Mouse (Mus musculus) heart, adult 18-20 months (tissue): ENCODE measurements around the gene Nxf2. TPM values are rescaled to one million over a fixed set of nuclear protein-coding genes. Genes with fewer than 3 reads are reported as not detected.
A peak's percentile ranks its signal among the peaks of the same experiment; 100 is the strongest.
"Not testable (repeated sequence)": the region's sequence is repeated elsewhere in the genome, so short reads cannot be mapped to it uniquely, and the experiment has no call there.

Experiments used
- DNase-seq, 2 experiments: peaks; one replicate each; pipeline ENCODE4 v3.0.0; 2021 to 2022; ENCODE audit warnings: mixed read lengths in 1 of 2
- long read RNA-seq, 2 experiments: library from polyadenylated mRNA; stranded (forward); transcript quantifications; one replicate each; pipeline ENCODE4 v2.0.0; 2021
- total RNA-seq, 2 experiments: library from RNA; stranded (reverse); gene quantifications; 2 replicates each; pipeline ENCODE4 v1.2.3; 2021

Gene Nxf2
- total RNA-seq, result not detected
- long read RNA-seq, experiment 1, result 0 reads
- long read RNA-seq, experiment 2, result 0 reads

DNA sequence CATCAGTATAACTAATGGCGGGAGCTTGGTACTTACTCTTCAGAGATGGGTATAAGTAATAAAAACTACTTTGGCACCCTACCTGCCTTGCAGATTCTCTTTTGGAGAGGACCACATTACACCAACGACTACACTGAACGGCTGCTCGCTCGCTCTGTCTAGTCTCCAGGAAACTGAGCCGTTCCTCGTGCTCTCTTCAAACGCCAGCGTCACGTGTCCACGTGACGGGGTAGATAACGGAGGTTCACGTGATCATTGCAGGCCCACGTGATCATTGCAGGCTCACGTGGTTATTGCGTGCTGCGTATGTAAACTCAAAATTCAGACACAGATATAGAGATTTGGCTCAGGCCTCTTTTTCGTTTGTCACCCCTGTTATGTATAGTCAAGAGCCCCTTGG is at the start of gene Nxf2:
Gene Nxf2, minus strand, starts transcription at position 209 of the 400 bp plus-strand sequence.
- no peak for DNase-seq

DNA sequence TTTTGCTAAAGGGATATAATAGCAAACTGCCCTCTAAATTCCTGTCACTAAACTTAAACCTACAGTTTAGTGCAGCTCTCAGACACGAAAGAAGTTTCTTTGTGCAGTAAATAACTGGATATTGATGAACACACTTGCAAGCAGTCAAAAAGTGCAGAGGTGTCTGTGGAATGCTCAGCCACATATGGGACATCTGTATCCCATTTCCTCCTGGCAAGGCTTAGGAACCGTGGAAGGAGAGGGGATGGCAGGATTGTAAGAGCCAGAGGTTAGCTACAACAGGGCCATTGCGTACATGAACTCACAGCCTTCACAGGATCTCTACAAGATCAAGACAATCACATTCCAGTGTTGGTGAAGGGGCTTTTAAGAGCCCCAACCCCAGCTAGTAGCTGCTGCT is 46.8 kb upstream of the Nxf2 start:
- DNase-seq, result no peak

- DNase-seq, result no peak
Measured at GRCm38 (mm10) chrX:135009471-135009815, 44.9 kb upstream of the Nxf2 start.

- DNase-seq, result peak; percentile 90 to 95
Measured at GRCm38 (mm10) chrX:135008720-135009470, 44.3 kb upstream of the Nxf2 start, which contains the start of gene Zmat1. TSS of gene Zmat1 (minus strand) at chrX:135009209.

GRCm38 (mm10) chrX:135008021-135008420 is 43.5 kb upstream of the Nxf2 start:
- peak; percentile 3 to 12 for DNase-seq

- peak; percentile 40 to 76 for DNase-seq
Measured at GRCm38 (mm10) chrX:134963305-134964094, 1.1 kb downstream of the Nxf2 start.

GRCm38 (mm10) chrX:134930361-134930760 is 34.2 kb downstream of the Nxf2 start:
- DNase-seq, result peak; percentile 1 to 47

DNA sequence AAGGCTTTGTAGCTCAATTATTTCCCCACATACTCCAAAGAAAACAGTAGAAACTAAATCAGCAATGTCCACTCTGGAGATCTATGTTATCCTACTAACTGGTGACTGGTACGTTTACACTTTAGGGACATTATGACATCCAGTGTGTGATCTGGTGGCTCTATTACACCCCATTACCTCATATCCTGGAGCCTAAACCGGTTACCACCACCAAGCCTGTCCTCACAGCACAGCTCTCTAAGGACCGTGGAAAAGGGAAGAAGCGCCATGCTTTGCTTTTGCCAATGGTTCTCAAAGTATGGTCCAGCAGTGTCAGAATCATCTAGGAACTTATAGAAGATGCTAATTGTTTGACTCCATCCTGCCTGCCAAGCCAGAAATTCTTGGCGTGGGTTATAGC is 34.6 kb downstream of the Nxf2 start:
- DNase-seq, result no peak

DNA sequence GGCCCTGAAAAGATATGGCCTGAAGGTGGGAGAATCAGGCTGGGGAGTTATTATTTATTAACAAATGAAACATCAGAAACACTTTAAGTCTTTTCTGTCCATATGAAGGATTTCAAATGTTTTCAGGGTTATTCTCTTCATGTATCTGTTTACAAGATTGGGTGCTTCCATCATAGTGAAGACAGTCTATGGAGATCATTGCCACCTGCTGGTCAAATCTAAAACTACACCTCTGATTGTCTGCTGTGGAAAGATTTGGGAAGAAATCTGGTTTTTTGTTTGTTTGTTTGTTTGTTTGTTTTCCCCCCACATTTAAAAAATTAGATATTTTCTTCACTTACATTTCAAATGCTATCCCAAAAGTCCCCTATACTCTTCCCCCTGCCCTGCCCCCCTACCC is 39.5 kb downstream of the Nxf2 start:
- peak; percentile 5 to 67 for DNase-seq

DNA sequence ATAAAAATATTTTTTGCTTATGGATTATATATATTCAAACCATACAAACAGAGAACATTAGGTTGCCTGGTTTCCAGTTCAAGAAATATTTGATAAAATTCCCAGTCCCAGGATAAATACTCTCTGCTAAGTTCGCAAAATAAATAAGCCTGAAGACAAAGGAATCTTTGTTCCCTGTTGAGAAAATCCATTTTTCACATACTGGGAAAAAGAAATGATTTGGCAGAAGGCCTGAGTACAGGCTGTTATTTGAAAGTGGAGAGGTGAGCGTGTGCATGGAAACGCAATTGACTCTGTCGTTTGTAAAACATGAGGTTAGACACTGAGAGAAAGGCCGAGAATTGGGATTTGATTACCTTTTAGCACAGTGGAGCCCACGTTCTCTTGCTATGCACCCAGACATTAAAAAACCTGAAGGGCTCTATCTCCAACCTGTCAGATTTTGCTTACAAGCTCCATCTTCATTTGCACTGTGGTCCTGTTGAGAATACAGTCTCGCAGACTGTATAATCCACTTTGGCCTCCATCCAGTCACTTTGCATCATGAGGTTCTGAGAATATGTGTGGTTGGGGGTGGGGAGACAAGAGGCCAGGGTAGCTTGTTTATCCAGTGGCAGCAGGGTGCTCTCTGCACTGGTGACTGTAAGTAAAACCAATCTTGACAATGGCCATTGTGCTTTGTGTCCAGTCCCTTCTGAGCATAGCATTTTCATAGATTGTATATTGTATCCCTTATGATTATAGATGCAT is 40.7 kb downstream of the Nxf2 start:
- DNase-seq, result no peak

DNA sequence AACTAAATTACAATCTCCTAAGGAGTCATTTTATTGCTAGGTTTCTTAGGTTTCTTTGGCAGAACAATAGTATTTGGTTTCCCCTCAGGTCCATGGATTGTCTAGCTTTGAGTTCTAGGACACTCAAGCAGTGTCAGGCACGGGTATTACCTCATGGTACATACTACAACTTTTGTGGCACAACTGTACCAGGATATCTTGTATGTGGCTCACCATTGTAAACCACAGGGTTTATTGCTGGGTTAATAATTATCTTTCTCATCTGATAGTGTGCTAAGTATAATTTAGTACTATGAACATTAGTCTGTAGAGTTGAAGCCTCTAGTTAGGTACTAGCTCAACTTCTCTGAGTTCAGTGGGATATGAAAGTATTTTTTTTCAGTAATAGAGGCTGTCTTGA is 45.3 kb downstream of the Nxf2 start:
- DNase-seq, result no peak

DNA sequence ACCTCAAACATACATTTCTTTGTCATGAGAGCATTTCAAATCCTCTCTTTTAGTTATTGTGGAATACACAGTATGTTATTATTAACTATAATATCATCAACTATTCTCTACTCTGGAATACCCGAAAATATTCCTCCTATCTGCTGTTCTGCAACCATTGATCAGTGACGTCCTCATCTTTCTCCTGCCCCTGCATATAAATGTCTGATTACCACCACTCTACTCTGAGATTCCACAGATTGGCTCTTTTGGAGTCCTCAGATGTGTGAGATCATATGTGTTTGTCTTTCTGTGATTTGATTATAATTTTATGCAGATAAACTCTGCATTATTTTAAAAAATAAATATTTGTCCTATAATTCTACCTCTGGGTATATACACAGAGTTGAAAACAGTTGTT is 48.8 kb downstream of the Nxf2 start:
- no peak for DNase-seq

DNA sequence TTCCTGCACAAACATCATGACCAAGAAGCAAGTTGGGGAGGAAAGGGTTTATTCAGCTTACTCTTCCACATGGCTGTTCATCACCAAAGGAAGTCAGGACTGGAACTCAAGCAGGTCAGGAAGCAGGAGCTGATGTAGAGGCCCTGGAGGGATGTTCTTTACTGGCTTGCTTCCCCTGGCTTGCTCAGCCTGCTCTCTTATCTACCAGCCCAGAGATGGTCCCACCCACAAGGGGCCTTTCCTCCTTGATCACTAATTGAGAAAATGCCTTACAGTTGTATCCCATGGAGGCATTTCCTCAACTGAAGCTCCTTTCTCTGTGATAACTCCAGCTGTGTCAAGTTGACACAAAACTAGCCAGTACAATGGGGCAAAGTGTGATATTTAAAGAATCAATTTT is 49.2 kb downstream of the Nxf2 start:
- not testable (repeated sequence) for DNase-seq

DNA sequence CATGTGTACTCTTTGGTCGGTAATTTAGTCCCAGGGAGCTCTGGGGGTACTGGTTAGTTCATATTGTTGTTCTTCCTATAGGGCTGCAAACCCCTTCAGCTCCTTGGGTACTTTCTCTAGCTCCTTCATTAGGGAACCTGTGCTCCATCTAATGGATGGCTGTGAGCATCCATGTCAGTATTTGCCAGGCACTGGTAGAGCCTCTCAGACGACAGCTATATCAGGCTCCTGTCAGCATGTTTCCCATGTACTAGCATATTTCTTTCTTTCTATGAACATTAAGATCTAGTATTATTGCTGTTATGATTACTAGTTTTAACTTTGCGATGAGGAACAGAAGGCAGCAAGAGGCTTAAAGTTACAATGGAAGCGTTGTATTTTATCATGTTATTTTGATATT is 49.7 kb downstream of the Nxf2 start:
- DNase-seq, result no peak

DNA sequence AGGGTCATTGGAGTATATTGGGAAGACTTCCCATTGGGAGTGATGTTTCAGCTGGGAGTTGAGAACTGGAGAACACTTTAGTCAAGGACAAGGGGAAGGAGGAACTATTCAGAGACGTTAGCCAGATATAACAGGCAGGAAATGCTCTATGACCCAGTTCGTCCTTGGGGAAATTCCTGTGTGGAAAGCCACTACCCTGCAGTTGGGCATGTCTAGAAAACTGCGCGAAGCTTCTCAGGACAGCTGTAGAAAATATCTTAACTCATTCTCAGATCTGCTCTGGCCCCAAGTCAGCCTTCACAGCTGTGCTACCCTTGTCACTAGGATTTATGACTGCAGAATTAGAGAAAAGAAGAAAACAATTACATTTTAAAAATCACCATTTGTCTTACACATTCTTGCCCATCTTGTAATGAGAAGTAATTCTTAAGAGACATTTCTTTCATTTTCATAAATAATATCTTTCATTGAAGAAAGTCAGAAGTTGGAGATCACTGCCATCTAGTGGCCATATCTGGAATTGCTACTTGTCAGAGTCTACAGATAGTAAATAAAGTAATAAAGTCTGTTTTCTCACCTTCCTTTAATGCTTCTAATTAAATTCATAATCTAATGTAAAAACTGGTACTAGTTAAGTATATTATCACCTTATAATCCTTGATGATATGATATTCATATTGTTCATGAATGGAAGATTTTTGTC is 51.2 kb downstream of the Nxf2 start:
- DNase-seq, result peak; percentile 24 to 61

GRCm38 (mm10) chrX:134912805-134913204 is 51.7 kb downstream of the Nxf2 start:
- peak; percentile 2 to 5 for DNase-seq

DNA sequence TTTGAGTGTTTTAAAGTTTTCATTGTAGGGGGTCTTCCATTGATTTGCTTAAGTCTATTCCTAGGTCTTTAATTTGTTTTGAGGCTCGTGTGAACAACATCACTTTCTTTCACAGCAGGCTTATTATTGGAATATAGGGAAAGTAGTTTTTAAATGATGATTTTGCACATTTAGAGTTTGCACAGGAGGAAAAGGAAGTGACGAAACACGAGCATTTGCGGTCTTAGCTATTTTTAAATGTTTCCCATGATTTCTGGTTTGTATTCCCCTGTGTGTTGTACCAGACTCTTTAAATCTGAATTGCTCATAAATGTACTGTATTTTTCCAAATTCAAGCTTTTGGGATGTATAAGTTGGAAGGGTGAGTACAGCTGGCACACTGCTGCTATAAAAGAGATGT is 54.2 kb downstream of the Nxf2 start:
- no peak for DNase-seq

Other genes starting within 250 kb of the Nxf2 start
- 1 to 10 TPM; 4.2 to 5.7 TPM for gene Armcx1, start 246.8 kb downstream of the Nxf2 start, total RNA-seq
- gene Armcx6, start 213.3 kb downstream of the Nxf2 start, total RNA-seq, result 1 to 10 TPM in 1 of 2 experiments, under 1 TPM in 1; 0.87 to 1.1 TPM
- 10 to 100 TPM; 13.8 to 14.8 TPM for gene Armcx3, start 208.2 kb downstream of the Nxf2 start, total RNA-seq
- 1 to 10 TPM; 6.4 to 6.7 TPM for gene Armcx2, start 155.5 kb downstream of the Nxf2 start, total RNA-seq
- gene Zmat1, start 44.5 kb upstream of the Nxf2 start, total RNA-seq, result 10 to 100 TPM in 1 of 2 experiments, 1 to 10 TPM in 1; 5.0 to 10.3 TPM
- not detected for gene Gm15023, start 212.9 kb upstream of the Nxf2 start, total RNA-seq
- not detected for gene Tceal6, start 245.9 kb upstream of the Nxf2 start, total RNA-seq